Mouse (Mus musculus): ENCODE data around the gene Ccdc69. TPM values are rescaled to one million over a fixed set of nuclear protein-coding genes. Genes with fewer than 3 reads are reported as not detected.

The Ccdc69 gene
- polyA plus RNA-seq, 1 experiment from 2014 or later: 5.1 TPM

DNA sequence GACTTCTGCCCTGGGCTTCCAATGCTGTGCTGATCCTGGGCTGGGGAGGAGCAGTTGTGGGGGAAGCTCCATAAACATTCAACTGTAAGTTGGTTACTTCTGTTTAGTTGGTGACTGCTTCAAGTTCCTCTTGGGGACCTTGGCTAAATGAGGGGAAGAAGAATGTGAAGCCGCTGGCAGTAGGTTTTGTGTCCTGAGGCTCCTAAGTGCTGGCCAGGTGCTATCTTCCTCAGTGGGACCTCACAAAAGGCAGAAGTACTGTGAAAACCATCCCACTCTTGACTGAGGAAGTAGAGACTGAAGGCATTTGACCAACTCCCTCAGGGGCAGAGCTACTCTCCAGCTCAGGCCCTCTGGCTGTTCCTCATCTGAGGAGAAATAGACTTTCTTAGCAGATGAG lies 28.7 kb upstream of the Ccdc69 start:
- DNase-seq (ENCODE audit: low spot score) (no peak), ATAC-seq (ENCODE audit: low FRiP score, low TSS enrichment) (no peak)
- H3K27ac ChIP-seq (replicated peaks): no peak overlapping the region
- no peaks in the 10 kb centered on the region for H3K36me3 ChIP-seq (ENCODE audit: control insufficient read depth, insufficient read depth, low read length)
- TF ChIP-seq CTCF (IDR thresholded peaks at IDR 0.05; ENCODE audit: low read depth) (no peak), EP300 (optimal IDR thresholded peaks at IDR 0.05) (no peak)
- H3K27me3 ChIP-seq (ENCODE audit: control insufficient read depth, insufficient read depth, low read length): no peaks in the 10 kb centered on the region
- no peak overlapping the region for H3K4me2 ChIP-seq (replicated peaks; ENCODE audit: low read depth)
- H3K9me3 ChIP-seq (ENCODE audit: control insufficient read depth, low read length): no peaks in the 10 kb centered on the region
- 94% methylated on average over 1 of the region's 1 CpGs for WGBS
- H3K4me3 ChIP-seq (ENCODE audit: low read depth, low read length): no peak overlapping the region
- H3K9ac ChIP-seq (ENCODE audit: low read length): no peak overlapping the region
- no peaks in the 10 kb centered on the region for H3K4me1 ChIP-seq (replicated peaks; ENCODE audit: control insufficient read depth, insufficient read depth)

DNA sequence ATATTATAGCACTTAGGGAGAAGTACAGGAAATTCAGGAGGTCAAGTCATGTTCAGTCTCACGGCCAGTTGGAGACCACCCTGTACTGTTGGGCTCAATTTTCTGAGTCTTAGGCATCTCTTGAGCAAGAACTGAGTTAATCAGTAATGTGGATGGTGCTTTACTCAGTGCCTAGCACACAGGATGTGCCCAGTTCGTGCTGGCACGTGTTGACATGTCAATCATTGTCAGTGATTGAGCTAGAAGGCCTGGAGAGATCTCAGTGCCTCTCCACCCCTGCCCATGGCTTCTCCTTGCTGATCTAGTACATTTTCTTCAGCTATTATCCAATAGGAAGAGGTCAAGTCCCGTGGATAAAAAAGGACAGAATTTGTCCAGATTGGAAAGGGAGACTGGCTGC lies 27.5 kb upstream of the Ccdc69 start:
- no peak overlapping the region for H3K4me2 ChIP-seq (replicated peaks; ENCODE audit: low read depth)
- DNase-seq (ENCODE audit: low spot score) (no peak), ATAC-seq (ENCODE audit: low FRiP score, low TSS enrichment) (no peak)
- WGBS: 69% methylated on average over 4 of the region's 4 CpGs
- H3K9ac ChIP-seq (ENCODE audit: low read length): no peak overlapping the region
- H3K9me3 ChIP-seq (ENCODE audit: control insufficient read depth, low read length): no peaks in the 10 kb centered on the region
- H3K36me3 ChIP-seq (ENCODE audit: control insufficient read depth, insufficient read depth, low read length): no peaks in the 10 kb centered on the region
- H3K4me1 ChIP-seq (replicated peaks; ENCODE audit: control insufficient read depth, insufficient read depth): no peaks in the 10 kb centered on the region
- H3K4me3 ChIP-seq (ENCODE audit: low read depth, low read length): no peak overlapping the region
- no peak for TF ChIP-seq EP300 (optimal IDR thresholded peaks at IDR 0.05)
- no peak for TF ChIP-seq CTCF (IDR thresholded peaks at IDR 0.05; ENCODE audit: low read depth)
- no peaks in the 10 kb centered on the region for H3K27me3 ChIP-seq (ENCODE audit: control insufficient read depth, insufficient read depth, low read length)
- no peak overlapping the region for H3K27ac ChIP-seq (replicated peaks)

DNA sequence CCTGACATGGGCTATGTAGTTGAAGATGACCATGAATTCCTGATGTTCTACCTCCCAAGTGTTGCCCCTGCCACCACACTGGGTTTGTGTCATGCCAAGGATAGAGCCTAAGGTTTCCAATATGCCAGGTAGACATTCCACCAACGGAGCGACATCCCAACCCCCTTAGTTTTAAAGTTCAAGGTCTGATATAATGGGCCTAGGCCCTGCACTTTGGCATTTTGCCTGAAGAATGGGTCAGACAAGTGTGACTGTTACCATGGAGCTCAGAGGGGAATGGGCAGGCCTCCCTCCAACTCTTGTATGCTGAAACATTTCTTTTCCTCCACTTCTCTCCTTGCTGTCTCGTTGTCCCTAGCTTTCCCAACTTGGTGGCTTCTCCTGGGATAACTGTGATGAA lies 25.3 kb upstream of the Ccdc69 start:
- no peaks in the 10 kb centered on the region for H3K4me1 ChIP-seq (replicated peaks; ENCODE audit: control insufficient read depth, insufficient read depth)
- TF ChIP-seq CTCF (IDR thresholded peaks at IDR 0.05; ENCODE audit: low read depth) (no peak), EP300 (optimal IDR thresholded peaks at IDR 0.05) (no peak)
- H3K27ac ChIP-seq (replicated peaks): no peak overlapping the region
- H3K4me3 ChIP-seq (ENCODE audit: low read depth, low read length): no peak overlapping the region
- DNase-seq (ENCODE audit: low spot score) (no peak), ATAC-seq (ENCODE audit: low FRiP score, low TSS enrichment) (no peak)
- no peaks in the 10 kb centered on the region for H3K27me3 ChIP-seq (ENCODE audit: control insufficient read depth, insufficient read depth, low read length)
- no peak overlapping the region for H3K4me2 ChIP-seq (replicated peaks; ENCODE audit: low read depth)
- WGBS: 80% methylated on average over 3 of the region's 3 CpGs
- H3K9ac ChIP-seq (ENCODE audit: low read length): no peak overlapping the region
- H3K36me3 ChIP-seq (ENCODE audit: control insufficient read depth, insufficient read depth, low read length): no peaks in the 10 kb centered on the region
- no peaks in the 10 kb centered on the region for H3K9me3 ChIP-seq (ENCODE audit: control insufficient read depth, low read length)

DNA sequence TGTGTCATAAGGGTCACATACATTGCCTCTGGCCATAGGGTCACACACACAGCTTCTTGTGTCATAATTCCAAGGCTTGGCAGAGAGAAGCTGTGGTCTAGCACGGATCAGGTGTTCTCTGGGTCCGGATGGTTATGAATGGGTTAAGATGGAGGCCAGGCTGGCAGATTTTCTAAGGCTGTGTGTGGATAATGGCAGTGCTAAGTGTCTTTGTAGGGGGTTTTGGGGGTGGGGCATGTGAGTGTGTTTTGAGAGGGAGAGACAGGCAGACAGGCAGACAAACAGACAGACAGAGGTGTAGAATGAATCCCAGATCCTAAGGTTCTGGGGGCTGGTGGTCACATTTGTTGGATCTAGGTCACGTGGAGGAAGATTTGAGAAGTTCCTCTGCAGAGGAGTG lies 24.1 kb upstream of the Ccdc69 start:
- Histone ChIP-seq H3K36me3 (ENCODE audit: control insufficient read depth, insufficient read depth, low read length) (no peaks in the 10 kb centered on the region), H3K4me2 (replicated peaks; ENCODE audit: low read depth) (no peak overlapping the region), H3K27me3 (ENCODE audit: control insufficient read depth, insufficient read depth, low read length) (no peaks in the 10 kb centered on the region), H3K4me1 (replicated peaks; ENCODE audit: control insufficient read depth, insufficient read depth) (no peaks in the 10 kb centered on the region), H3K9ac (ENCODE audit: low read length) (no peak overlapping the region), H3K27ac (replicated peaks) (no peak overlapping the region), H3K9me3 (ENCODE audit: control insufficient read depth, low read length) (no peaks in the 10 kb centered on the region), H3K4me3 (ENCODE audit: low read depth, low read length) (no peak overlapping the region)
- no peak for DNase-seq (ENCODE audit: low spot score)
- no peak for ATAC-seq (ENCODE audit: low FRiP score, low TSS enrichment)
- WGBS: 76% methylated on average over 3 of the region's 3 CpGs
- TF ChIP-seq EP300 (optimal IDR thresholded peaks at IDR 0.05): no peak
- no peak for TF ChIP-seq CTCF (IDR thresholded peaks at IDR 0.05; ENCODE audit: low read depth)

DNA sequence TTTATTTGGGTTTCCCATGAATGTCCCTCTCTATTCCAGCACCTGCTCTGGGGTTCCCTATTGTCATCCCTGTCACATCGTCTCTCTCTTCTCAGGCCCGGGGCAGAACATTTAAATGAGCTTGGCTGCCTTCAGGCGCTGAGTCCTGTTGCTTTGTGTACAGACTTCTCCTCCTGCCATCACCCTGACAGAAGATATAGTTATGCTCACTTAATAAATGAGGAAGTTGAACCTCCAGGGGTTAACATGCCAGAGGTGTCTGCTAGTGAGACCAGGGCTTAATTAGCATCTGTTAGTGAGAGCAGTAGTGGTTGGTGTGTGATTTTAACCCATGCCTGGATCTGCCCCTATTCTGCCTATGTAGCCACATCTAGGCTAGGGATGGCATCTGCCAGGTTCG lies 21.9 kb upstream of the Ccdc69 start:
- no peaks in the 10 kb centered on the region for H3K36me3 ChIP-seq (ENCODE audit: control insufficient read depth, insufficient read depth, low read length)
- no peaks in the 10 kb centered on the region for H3K4me1 ChIP-seq (replicated peaks; ENCODE audit: control insufficient read depth, insufficient read depth)
- 76% methylated on average over 4 of the region's 4 CpGs for WGBS
- H3K9ac ChIP-seq (ENCODE audit: low read length): 0 out of 2 replicates have a peak overlapping the region, but pooled peaks have one; percentile 27
- no peak overlapping the region for H3K4me2 ChIP-seq (replicated peaks; ENCODE audit: low read depth)
- no peak overlapping the region for H3K27ac ChIP-seq (replicated peaks)
- TF ChIP-seq CTCF (IDR thresholded peaks at IDR 0.05; ENCODE audit: low read depth) (no peak), EP300 (optimal IDR thresholded peaks at IDR 0.05) (no peak)
- H3K4me3 ChIP-seq (ENCODE audit: low read depth, low read length): no peak overlapping the region
- H3K9me3 ChIP-seq (ENCODE audit: control insufficient read depth, low read length): no peaks in the 10 kb centered on the region
- DNase-seq (ENCODE audit: low spot score) (no peak), ATAC-seq (ENCODE audit: low FRiP score, low TSS enrichment) (no peak)
- H3K27me3 ChIP-seq (ENCODE audit: control insufficient read depth, insufficient read depth, low read length): no peaks in the 10 kb centered on the region

DNA sequence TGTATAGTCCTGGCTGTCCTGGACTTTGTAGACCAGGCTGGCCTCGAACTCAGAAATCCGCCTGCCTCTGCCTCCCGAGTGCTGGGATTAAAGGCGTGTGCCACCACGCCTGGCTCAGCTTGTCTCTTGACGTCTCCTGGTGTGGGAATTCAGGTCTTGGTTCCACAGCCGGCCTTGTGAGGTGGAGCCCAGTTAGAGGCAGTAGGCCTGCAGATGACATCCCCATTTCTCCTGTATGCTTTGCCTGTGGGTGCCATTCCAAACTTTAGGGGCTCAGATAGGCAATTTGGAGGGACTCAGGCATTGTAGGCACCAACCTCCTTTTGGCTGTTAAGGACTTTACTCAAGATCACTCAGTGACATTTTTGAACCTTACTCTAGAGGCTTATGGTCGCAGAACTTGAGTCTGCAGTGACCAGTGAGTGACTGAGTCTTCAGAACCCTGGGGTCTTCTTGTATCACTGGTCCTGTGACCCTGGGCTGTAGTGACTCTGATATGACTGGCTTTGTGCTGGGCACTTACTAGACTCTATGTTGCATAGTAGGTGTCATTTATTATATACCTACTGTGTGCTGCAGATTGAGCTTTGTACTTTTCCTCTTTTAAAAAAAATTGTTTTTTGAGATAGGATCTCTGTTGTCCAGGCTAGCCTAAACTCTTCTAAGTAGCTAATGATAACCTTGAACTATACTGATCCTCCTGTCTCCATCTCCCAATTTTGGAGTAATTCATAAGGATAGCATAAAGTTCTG lies 21.3 kb upstream of the Ccdc69 start:
- no peak for ATAC-seq (ENCODE audit: low FRiP score, low TSS enrichment)

More for the DNA sequence above, 21.3 kb upstream of the Ccdc69 start:
- H3K4me3 ChIP-seq (ENCODE audit: low read depth, low read length): no peak overlapping the region
- no peaks in the 10 kb centered on the region for H3K27me3 ChIP-seq (ENCODE audit: control insufficient read depth, insufficient read depth, low read length)
- 78% methylated on average over 8 of the region's 8 CpGs for whole genome bisulfite sequencing
- H3K4me1 ChIP-seq (replicated peaks; ENCODE audit: control insufficient read depth, insufficient read depth): no peaks in the 10 kb centered on the region
- TF ChIP-seq EP300 (optimal IDR thresholded peaks at IDR 0.05) (no peak), CTCF (IDR thresholded peaks at IDR 0.05; ENCODE audit: low read depth) (no peak)
- H3K4me2 ChIP-seq (replicated peaks; ENCODE audit: low read depth): no peak overlapping the region
- DNase-seq (ENCODE audit: low spot score): no peak
- no peak overlapping the region for H3K9ac ChIP-seq (ENCODE audit: low read length)
- H3K9me3 ChIP-seq (ENCODE audit: control insufficient read depth, low read length): no peaks in the 10 kb centered on the region
- H3K36me3 ChIP-seq (ENCODE audit: control insufficient read depth, insufficient read depth, low read length): no peaks in the 10 kb centered on the region
- no peak overlapping the region for H3K27ac ChIP-seq (replicated peaks)
